Mouse (Mus musculus) urinary bladder, postnatal 25 days (tissue): ENCODE data around the gene Kcnj11.

Experiments used
- DNase-seq: peaks from one replicate; pipeline ENCODE4 v3.0.0; 2022; ENCODE audit warnings: low spot score

Kcnj11 gene

GRCm38 (mm10) chr7:46104256-46104915 is 3.8 kb upstream of the Kcnj11 start:
- no peak for DNase-seq

GRCm38 (mm10) chr7:46103771-46104170 is 3.2 kb upstream of the Kcnj11 start:
- DNase-seq: no peak

GRCm38 (mm10) chr7:46103075-46103591 is 2.6 kb upstream of the Kcnj11 start:
- DNase-seq: no peak

- DNase-seq: no peak
Observed at GRCm38 (mm10) chr7:46099682-46100081, 882 bp downstream of the Kcnj11 start.

- no peak for DNase-seq
Observed at GRCm38 (mm10) chr7:46098919-46099286, 1.7 kb downstream of the Kcnj11 start.

- DNase-seq: no peak
Observed at GRCm38 (mm10) chr7:46098221-46098918, 2.2 kb downstream of the Kcnj11 start.

GRCm38 (mm10) chr7:46097319-46097783 is 3.2 kb downstream of the Kcnj11 start:
- no peak for DNase-seq

GRCm38 (mm10) chr7:46096136-46096535 is 4.4 kb downstream of the Kcnj11 start:
- peak; percentile 65 for DNase-seq

- DNase-seq: no peak
Observed at GRCm38 (mm10) chr7:46092803-46093202, 7.8 kb downstream of the Kcnj11 start.

GRCm38 (mm10) chr7:46088241-46088640 is 12.3 kb downstream of the Kcnj11 start:
- no peak for DNase-seq

GRCm38 (mm10) chr7:46086378-46086777 is 14.2 kb downstream of the Kcnj11 start:
- no peak for DNase-seq

GRCm38 (mm10) chr7:46084839-46085513 is 15.6 kb downstream of the Kcnj11 start:
- no peak for DNase-seq

GRCm38 (mm10) chr7:46084024-46084423 is 16.5 kb downstream of the Kcnj11 start:
- DNase-seq: no peak

GRCm38 (mm10) chr7:46077675-46078074 is 22.9 kb downstream of the Kcnj11 start:
- no peak for DNase-seq

GRCm38 (mm10) chr7:46076844-46077243 is 23.7 kb downstream of the Kcnj11 start:
- no peak for DNase-seq

GRCm38 (mm10) chr7:46068831-46069230 is 31.7 kb downstream of the Kcnj11 start:
- DNase-seq: no peak

GRCm38 (mm10) chr7:46063296-46063695 is 37.3 kb downstream of the Kcnj11 start:
- DNase-seq: no peak

GRCm38 (mm10) chr7:46061614-46062013 is 39.0 kb downstream of the Kcnj11 start:
- DNase-seq: no peak

GRCm38 (mm10) chr7:46060688-46061087 is 39.9 kb downstream of the Kcnj11 start:
- DNase-seq: no peak

GRCm38 (mm10) chr7:46058882-46059281 is 41.7 kb downstream of the Kcnj11 start:
- DNase-seq: no peak

- no peak for DNase-seq
Observed at GRCm38 (mm10) chr7:46053566-46053965, 47.0 kb downstream of the Kcnj11 start.

GRCm38 (mm10) chr7:46052161-46052821 is 48.3 kb downstream of the Kcnj11 start:
- no peak for DNase-seq
